Mouse (Mus musculus) heart, postnatal 0 days (tissue): ENCODE measurements around the gene Siglec1.

Source experiments
- CTCF ChIP-seq: IDR thresholded peaks from 2 replicates; pipeline ENCODE4 v1.5.1; 2016; ENCODE audit warnings: antibody characterized with exemption, control low read depth, low read depth
- EP300 ChIP-seq: IDR thresholded peaks from 2 replicates; pipeline ENCODE4 v1.6.1; 2016; ENCODE audit warnings: antibody characterized with exemption, low read depth

DNA sequence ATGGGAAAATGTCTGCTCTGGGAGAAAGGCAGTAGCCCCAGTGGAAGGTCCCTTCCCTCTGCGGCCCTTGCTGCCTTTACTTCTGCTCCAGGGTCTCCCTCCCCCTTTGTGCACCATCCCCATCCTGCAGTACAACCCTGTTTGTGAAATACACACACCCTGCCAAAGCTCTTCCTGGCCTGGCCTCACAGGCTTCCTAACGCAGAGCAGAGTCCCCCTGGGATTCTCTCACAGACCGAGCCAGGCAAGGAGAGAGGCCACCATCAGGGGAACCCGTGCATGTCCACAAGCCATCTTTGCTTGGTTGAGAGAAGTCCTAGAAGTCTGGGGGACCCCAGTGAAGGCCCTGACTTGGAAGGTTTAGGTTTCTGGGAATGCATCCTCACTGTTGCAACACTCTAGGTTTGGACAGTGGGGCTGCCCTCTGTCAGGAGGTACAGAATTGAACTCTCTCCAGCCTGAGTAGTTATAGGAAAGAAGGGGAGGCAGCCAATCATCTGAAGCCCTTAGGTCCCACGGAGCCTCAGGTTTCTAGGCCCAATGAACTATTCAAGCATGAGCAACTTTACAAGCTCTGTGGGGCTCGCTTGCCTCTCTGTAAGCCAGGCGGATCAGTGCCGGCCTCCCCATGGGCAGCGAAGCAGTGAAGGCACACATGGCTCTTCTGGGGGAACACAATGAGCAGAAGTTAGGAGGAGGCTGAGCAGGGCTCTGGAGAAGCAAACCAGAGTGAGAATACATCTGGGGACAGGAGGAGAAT lies 26.6 kb downstream of the Siglec1 start:
- TF ChIP-seq EP300: no peak
- TF ChIP-seq CTCF: no peak
